Mouse (Mus musculus): ENCODE data around the gene Med16. TPM values are rescaled to one million over a fixed set of nuclear protein-coding genes. Genes with fewer than 3 reads are reported as not detected.

Med16 gene
- total and polyA plus RNA-seq, 2 experiments from 2014 or later = 55.3 to 79.6 TPM

DNA sequence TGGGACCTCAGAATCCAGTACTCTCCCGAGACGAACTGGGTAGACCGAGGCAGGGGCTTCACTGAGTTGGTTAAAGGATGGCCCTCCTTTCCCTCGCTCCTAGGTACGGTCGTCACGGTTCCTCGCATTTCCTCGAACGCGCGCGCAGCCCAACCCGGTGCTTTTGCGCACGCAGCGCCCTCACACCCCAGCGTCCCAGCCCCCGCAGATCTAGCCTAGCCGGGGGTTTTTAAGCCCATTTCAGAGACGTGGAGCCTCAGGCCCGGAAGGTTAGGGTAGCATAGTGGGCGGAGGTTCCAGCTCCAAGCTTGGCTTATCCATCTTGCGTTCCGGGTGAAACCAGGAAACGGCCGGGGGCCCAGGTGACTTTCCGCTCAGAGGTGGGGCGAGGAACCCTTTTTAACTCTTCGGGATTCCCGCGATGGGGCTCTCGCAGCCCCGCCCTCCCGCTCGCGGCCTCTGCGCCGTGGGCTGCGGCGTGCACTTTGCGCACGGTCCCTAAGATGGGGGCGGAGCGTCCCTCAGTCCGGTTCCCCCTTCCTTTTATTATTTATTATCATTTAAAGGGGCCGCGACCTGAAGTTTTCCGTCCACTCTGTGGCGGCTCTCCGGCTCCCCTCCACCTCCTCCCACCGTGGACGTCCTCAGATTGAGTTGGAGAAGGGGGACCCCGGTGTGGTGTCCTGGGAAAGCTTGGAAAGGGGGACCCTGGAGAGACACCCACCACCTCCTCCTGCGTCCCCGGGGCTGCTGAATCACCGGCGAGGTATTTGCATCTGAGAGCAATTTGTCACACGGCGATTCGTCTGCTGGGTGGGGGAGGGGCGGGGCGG lies 18.0 kb upstream of the Med16 start, which contains the start of gene Arid3a:
Arid3a (plus strand) TSS at position 553 of the 833 bp plus-strand sequence.
- ATAC-seq (ENCODE audit: low FRiP score) (peak; percentile 80), DNase-seq (ENCODE audit: low spot score) (peak; percentile 93)
- H3K9ac ChIP-seq (replicated peaks; ENCODE audit: low read length, poor library complexity, severe bottlenecking) = peak within 1 kb of the TSS; percentile 86
- 0 out of 2 replicates have a peak, but pooled peaks have one; percentile 6 for TF ChIP-seq CTCF (IDR thresholded peaks at IDR 0.05)
- H3K9me3 ChIP-seq (ENCODE audit: low read length) = no peaks in the 10 kb centered on the region
- H3K4me2 ChIP-seq (ENCODE audit: low read depth, low read length, poor library complexity, severe bottlenecking) = peak within 1 kb of the TSS; percentile 90
- peaks cover 6% of the 10 kb centered on the region for H3K4me1 ChIP-seq (ENCODE audit: insufficient read depth, low read length)
- H3K27ac ChIP-seq (ENCODE audit: low read depth, low read length) = peak within 1 kb of the TSS; percentile 82
- peaks cover 5% of the 10 kb centered on the region; the same call in 1 of the 2 replicates for H3K36me3 ChIP-seq (ENCODE audit: insufficient read depth, low read length)
- peak within 1 kb of the TSS; percentile 89 for H3K4me3 ChIP-seq (ENCODE audit: low read depth, low read length)
- peaks cover 17% of the 10 kb centered on the region for H3K27me3 ChIP-seq (ENCODE audit: insufficient read depth, low read length)
- under 1% methylated on average over 61 of the region's 63 CpGs for WGBS

DNA sequence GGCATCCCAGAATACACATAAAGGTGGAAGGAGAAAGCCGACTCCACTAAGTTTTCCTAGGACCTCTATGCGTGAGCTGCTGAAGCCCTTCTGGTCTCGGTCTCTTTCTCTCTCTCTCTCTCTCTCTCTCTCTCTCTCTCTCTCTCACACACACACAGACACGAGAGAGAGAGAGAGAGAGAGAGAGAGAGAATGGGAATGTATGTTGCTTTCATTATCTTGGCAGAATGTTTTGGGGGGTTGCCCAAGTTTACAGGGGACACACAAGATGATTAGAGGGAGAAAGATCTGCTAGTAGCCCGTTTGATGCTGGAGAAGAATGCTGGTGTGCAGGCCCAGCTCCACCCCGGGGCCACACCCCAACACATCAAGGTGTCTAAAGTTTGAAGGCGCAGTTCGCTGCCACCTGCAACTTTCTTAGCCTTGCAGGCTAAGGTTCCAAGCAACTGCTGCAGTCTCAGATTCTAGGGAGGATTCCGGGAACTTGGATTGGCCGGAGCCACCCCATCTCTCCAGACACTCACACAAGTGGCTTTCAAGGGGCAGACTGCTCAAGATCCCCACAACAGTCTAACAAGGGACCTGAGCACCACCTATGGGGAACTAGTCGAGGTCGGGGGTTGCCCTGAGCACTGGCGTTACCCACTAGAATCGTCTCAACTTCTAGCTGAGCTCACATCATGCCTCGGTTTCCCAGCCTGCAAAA lies 17.2 kb upstream of the Med16 start:
- H3K4me3 ChIP-seq (ENCODE audit: low read depth, low read length) = peak overlapping the region; percentile 89
- H3K9ac ChIP-seq (replicated peaks; ENCODE audit: low read length, poor library complexity, severe bottlenecking) = peak overlapping the region; percentile 86; the same call in 1 of the 2 replicates
- peak overlapping the region; percentile 82; the same call in 1 of the 2 replicates for H3K27ac ChIP-seq (ENCODE audit: low read depth, low read length)
- peak overlapping the region; percentile 90 for H3K4me2 ChIP-seq (ENCODE audit: low read depth, low read length, poor library complexity, severe bottlenecking)
- TF ChIP-seq CTCF (IDR thresholded peaks at IDR 0.05) = no peak
- no peaks in the 10 kb centered on the region for H3K9me3 ChIP-seq (ENCODE audit: low read length)
- 10% methylated on average over 14 of the region's 15 CpGs for WGBS
- peaks cover 19% of the 10 kb centered on the region for H3K27me3 ChIP-seq (ENCODE audit: insufficient read depth, low read length)
- 0 out of 2 replicates have a peak, but pooled peaks cover 1% of the 10 kb centered on the region for H3K36me3 ChIP-seq (ENCODE audit: insufficient read depth, low read length)
- peaks cover 10% of the 10 kb centered on the region for H3K4me1 ChIP-seq (ENCODE audit: insufficient read depth, low read length)
- no peak for DNase-seq (ENCODE audit: low spot score)
- no peak for ATAC-seq (ENCODE audit: low FRiP score)

DNA sequence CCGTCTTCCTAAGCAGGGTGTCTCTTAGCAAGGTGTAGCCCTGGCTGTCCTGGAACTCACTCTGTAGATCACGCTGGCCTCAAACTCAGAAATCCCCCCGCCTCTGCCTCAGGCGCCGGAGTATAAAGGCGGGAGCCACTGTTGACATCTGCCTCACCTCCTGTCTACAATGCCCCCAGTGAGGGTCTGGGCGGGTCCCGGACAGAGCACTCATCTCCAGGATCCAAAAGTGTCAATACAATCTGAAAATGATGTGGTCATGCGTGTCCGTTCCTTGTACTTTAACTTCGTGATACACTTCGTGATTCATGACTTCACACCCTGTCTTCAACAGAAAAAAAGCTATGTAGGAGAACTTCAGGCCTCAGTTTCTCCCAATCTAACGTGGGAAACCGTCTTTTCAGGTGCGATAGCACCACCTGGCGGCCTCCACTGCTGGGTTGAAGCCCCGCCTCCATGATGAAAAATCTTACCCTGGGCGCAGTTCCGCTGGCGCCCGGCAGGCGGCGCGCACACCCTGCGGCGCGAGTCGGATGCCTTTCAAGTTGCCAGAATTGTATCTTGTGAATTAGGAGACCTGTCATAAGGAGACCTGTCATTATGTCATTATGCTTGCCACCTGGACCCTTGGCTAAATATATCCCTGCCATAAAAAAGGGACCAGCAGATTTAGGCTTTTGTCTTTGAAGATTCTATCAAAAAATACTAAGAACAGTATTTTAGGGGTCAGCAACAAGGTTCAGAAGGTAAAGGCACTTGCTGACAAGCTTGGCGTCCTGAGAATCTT lies 16.5 kb upstream of the Med16 start:
- H3K4me2 ChIP-seq (ENCODE audit: low read depth, low read length, poor library complexity, severe bottlenecking) = peak overlapping the region; percentile 90; the same call in 1 of the 2 replicates
- ATAC-seq (ENCODE audit: low FRiP score) (no peak), DNase-seq (ENCODE audit: low spot score) (peak; percentile 87)
- H3K4me1 ChIP-seq (ENCODE audit: insufficient read depth, low read length) = peaks cover 12% of the 10 kb centered on the region
- no peak overlapping the region for H3K9ac ChIP-seq (replicated peaks; ENCODE audit: low read length, poor library complexity, severe bottlenecking)
- WGBS = 10% methylated on average over 29 of the region's 29 CpGs
- H3K4me3 ChIP-seq (ENCODE audit: low read depth, low read length) = no peak overlapping the region
- TF ChIP-seq CTCF (IDR thresholded peaks at IDR 0.05) = peak; percentile 100
- no peaks in the 10 kb centered on the region for H3K36me3 ChIP-seq (ENCODE audit: insufficient read depth, low read length)
- no peak overlapping the region for H3K27ac ChIP-seq (ENCODE audit: low read depth, low read length)
- H3K27me3 ChIP-seq (ENCODE audit: insufficient read depth, low read length) = peaks cover 26% of the 10 kb centered on the region
- H3K9me3 ChIP-seq (ENCODE audit: low read length) = no peaks in the 10 kb centered on the region

DNA sequence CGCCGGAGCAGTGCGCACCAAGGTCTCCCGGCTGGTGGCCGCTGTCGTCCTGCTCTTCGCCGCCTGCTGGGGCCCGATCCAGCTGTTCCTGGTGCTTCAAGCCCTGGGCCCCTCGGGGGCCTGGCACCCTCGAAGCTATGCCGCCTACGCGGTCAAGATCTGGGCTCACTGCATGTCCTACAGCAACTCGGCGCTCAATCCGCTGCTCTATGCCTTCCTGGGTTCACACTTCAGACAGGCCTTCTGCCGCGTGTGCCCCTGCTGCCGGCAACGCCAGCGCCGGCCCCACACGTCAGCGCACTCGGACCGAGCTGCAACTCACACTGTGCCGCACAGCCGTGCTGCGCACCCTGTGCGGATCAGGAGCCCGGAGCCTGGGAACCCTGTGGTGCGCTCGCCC lies 12.8 kb upstream of the Med16 start:
- no peak for TF ChIP-seq CTCF (IDR thresholded peaks at IDR 0.05)
- 2% methylated on average over 34 of the region's 34 CpGs for WGBS
- DNase-seq (ENCODE audit: low spot score) (no peak), ATAC-seq (ENCODE audit: low FRiP score) (no peak)
- Histone ChIP-seq H3K9me3 (ENCODE audit: low read length) (no peaks in the 10 kb centered on the region), H3K4me1 (ENCODE audit: insufficient read depth, low read length) (peaks cover 12% of the 10 kb centered on the region; the same call in 1 of the 2 replicates), H3K9ac (replicated peaks; ENCODE audit: low read length, poor library complexity, severe bottlenecking) (peak overlapping the region; percentile 25), H3K36me3 (ENCODE audit: insufficient read depth, low read length) (no peaks in the 10 kb centered on the region), H3K27me3 (ENCODE audit: insufficient read depth, low read length) (peaks cover 50% of the 10 kb centered on the region), H3K4me2 (ENCODE audit: low read depth, low read length, poor library complexity, severe bottlenecking) (peak overlapping the region; percentile 47), H3K27ac (ENCODE audit: low read depth, low read length) (no peak overlapping the region), H3K4me3 (ENCODE audit: low read depth, low read length) (peak overlapping the region; percentile 37)

DNA sequence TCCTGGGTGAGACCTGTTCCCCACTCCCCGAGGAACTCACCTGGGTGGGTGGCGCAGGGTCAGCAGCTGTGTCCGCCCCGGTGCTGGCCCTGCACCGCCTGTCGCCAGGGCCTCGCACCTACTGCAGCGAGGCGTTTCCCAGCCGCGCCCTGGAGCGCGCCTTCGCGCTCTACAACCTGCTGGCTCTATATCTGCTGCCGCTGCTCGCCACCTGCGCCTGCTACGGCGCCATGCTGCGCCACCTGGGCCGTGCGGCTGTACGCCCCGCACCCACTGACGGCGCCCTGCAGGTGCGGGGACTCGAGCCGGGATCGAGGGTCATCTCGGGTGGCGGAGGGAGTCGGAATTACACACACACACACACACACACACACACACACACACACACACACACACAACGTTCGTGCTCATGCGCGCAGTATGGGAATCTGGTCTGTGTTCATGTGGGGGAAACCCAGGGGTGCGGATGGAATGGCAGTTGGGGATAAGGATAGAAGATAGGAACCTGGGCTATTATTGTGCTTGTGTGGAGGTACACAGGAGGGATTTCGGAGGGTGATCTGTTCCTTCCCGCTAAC lies 12.3 kb upstream of the Med16 start, which contains the start of gene R3hdm4:
R3hdm4 (minus strand) TSS at position 251 of the 578 bp plus-strand sequence.
- Histone ChIP-seq H3K27me3 (ENCODE audit: insufficient read depth, low read length) (peaks cover 50% of the 10 kb centered on the region), H3K4me1 (ENCODE audit: insufficient read depth, low read length) (peaks cover 12% of the 10 kb centered on the region), H3K4me3 (ENCODE audit: low read depth, low read length) (peak within 1 kb of the TSS; percentile 37), H3K4me2 (ENCODE audit: low read depth, low read length, poor library complexity, severe bottlenecking) (peak within 1 kb of the TSS; percentile 47), H3K27ac (ENCODE audit: low read depth, low read length) (no peak within 1 kb of the TSS), H3K9ac (replicated peaks; ENCODE audit: low read length, poor library complexity, severe bottlenecking) (peak within 1 kb of the TSS; percentile 25), H3K9me3 (ENCODE audit: low read length) (no peaks in the 10 kb centered on the region), H3K36me3 (ENCODE audit: insufficient read depth, low read length) (no peaks in the 10 kb centered on the region)
- TF ChIP-seq CTCF (IDR thresholded peaks at IDR 0.05) = no peak
- no peak for DNase-seq (ENCODE audit: low spot score)
- ATAC-seq (ENCODE audit: low FRiP score) = no peak
- WGBS = 3% methylated on average over 34 of the region's 41 CpGs
